Mouse (Mus musculus): Measurements from ENCODE around the gene Bdh2.
A peak's percentile ranks its signal among the peaks of the same experiment; 100 is the strongest.

The Bdh2 gene

GRCm38 (mm10) chr3:135280669-135281415 lies at the start of gene Bdh2:
Gene Bdh2 (plus strand): TSS chr3:135281221.
- peak; percentile 83 to 85 for DNase-seq (ENCODE audit: low spot score in 2 of 2)

DNA sequence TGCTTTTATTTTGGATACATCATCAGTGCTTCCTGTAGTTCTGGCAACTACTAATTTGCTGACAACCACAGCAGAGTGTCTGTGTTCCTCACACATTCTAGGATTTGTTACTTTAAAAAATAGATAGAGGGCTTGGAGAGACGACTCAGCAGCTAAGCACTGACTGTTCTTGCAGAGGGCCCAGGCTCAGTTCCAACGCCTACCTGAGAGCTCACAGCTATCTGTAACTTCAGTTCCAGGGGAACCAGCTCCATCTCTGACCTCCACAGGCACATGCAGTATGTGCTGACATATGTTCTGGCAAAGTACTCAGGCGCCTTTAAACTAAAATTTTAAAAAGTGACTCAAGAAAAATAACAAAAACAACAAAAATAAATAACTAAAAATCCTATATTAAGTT lies 49.0 kb upstream of the Bdh2 start:
- no peak for DNase-seq (ENCODE audit: low spot score in 2 of 2)

DNA sequence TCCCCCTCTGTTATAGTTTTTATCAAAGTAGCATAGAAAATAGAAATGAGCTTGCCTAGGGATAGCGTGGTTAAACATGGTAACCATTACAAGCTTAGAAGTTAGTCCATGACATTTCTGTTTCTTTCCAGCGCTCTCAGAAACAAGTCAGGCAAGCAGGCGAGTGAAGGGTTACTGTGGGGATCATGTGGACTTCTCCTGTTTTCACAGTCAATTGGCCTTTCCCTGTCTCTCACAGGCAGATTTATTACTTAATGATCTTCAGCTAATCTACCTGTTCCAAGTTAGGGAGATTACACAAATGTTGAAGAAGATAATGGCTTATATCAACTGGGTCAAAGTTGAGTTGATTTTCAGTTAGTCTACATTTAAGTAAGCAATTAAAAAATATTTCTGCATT lies 48.6 kb upstream of the Bdh2 start:
- no peak for DNase-seq (ENCODE audit: low spot score in 2 of 2)

- DNase-seq (ENCODE audit: low spot score in 2 of 2) = no peak
Measured at GRCm38 (mm10) chr3:135245733-135246132, 35.3 kb upstream of the Bdh2 start.

DNA sequence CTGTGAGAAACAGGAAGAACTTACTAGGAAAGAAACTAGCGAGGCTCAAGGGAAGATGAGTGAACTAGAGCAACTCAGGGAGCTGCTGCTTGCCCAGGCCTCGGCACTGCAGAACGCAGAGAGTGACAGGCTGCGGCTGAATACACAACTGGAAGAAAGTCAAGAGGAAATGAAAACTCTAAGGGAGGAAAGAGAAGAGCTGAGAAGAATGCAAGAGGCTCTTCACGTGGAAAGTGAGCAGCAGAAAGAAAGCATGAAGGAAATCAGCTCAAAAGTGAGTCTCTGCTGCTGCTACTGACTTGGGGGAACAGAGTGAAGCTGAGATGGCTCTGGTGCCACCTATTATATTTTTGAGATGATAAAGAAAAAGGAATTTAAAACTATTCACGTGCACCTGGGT lies 34.2 kb upstream of the Bdh2 start:
- no peak for DNase-seq (ENCODE audit: low spot score in 2 of 2)

DNA sequence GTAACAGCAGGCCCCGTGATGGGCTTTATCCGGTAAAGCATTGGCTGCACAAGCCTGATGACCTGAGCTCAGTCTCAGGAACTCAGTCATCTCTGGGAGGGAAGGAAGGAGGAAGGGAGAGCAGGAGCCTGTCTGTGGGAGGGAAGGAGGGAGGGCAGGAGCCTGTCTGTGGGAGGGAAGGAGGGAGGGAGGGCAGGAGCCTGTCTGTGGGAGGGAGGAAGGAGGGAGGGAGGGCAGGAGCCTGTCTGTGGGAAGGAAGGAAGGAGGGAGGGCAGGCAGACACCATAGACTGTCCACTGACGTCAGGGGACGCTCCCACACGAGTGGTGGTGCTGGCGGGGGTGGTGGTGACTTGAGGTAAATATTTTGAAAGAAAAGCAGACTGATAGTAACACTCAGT lies 31.9 kb upstream of the Bdh2 start:
- no peak for DNase-seq (ENCODE audit: low spot score in 2 of 2)

DNA sequence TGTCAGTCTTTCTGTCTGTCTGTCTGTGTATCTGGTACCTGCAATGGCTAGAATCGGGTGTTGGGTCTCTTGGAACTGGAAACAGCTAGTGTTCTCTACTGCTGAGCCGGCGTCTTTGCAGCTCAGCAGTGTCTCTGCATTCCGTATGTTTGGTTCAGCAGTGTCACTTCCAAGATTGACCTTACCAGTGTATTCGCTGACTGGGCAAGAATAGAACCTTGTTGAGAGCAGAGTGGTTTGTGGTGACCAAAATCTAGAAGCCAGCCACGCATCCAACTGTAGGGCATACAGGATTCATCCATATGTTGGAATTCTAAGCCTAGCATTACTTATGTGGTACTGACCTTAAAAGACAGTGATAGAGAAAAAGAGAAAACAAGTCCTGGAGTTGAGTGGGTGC lies 29.2 kb upstream of the Bdh2 start:
- DNase-seq (ENCODE audit: low spot score in 2 of 2) = no peak

DNA sequence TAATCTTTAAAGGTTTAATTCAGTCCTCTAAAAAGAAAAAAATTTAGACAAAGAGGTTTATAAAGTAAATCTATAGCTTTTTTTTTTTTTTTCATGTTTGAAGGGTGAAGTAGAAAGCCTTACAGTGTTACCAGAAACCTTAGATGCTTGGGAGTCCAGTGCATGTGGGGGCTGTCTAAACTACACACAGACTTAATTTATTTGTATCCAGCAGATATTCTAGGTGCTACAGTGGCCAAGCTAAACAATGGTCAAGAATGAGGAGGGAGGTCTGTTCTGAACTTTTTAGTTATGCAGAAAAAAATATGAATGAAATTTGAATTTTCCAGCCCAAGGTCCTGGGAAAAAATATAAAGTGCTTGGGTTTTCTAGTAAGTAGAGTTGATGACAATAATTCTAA lies 26.2 kb upstream of the Bdh2 start:
- no peak for DNase-seq (ENCODE audit: low spot score in 2 of 2)

DNA sequence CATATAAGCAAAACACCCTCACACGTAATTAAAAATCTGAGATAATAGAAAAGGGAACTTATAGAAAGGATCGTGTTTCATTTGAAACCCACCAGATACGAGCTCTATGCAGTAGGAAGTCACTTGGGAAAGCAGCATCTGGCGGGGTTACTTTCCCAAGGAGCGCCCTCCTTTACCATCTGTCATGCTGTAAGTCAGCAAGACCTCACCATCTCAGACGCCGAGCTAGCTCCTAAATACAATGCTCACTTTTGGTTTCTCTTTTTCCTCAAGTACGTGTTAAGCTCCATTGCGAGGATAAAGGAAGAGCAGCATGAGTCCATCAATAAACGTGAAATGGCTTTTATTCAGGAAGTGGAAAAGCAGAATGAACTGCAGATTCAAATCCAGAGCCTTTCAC lies 22.1 kb upstream of the Bdh2 start:
- no peak for DNase-seq (ENCODE audit: low spot score in 2 of 2)

DNA sequence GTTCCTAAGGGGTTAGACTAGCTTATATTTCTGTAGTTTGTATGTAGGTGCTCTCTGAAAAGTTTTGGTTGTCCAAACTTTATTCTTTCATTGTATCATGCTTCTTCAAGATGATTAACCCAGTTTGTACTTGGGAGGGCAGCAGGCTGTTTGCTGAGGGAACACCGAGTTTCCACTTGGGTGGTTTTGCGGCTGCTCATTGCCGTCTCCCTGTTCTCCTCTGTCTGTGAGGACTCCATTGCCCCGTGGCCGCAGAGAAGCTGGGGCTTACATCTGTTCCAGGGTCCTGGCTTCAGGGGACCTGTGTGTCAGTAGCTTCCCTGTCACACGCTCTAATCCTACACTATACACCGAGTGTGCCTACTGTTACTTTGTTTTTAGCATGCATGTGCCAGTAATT lies 20.8 kb upstream of the Bdh2 start:
- DNase-seq (ENCODE audit: low spot score in 2 of 2) = no peak

DNA sequence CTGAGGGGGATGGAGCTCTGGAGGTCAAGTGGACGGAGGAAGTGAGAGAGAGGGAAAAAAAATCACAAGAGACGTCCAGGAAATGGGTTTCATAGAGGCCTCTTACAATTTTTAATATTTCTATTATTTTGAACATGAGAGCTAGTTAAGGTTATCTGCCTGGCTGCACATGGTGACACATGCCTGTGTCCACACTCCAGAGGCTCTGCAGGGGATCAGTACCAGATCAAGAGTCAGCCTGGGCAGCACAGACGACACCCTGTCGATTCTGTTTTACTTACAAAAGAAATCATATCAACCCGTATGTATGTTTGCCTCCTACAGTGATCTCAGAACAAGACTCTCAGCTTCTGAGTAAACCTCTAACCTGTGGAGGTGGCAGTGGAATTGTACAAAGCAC lies 12.4 kb upstream of the Bdh2 start:
- no peak for DNase-seq (ENCODE audit: low spot score in 2 of 2)

DNA sequence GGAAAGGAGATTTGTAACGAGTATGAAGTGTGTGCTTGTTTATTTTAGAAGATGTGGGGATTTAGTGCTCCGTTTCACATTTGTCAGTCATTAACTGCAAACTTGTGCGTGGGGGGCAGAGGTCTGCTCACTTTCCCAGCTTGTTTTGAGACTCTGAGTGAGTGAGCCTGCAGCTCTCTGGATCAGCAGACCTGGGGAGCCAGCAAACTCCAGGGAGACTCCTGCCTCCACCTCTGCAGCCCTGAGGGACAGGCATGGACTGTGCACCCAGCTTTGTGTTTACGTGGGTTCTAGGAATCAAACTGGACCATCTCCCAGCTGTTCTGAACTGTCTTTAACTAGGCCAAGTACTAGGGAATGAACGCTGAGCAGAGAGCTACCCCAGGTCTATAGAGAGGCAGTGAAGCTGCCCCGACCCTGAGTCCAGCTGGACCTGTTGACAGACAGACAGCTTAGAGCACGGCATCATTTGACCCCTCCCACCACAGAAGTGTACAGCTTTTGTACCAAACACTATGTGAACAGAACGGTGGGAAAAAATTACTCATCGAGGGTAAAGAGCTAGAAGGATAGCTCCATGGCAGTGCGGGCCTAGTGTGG lies 11.5 kb upstream of the Bdh2 start:
- DNase-seq (ENCODE audit: low spot score in 2 of 2) = no peak

GRCm38 (mm10) chr3:135272627-135273026 lies 8.4 kb upstream of the Bdh2 start:
- DNase-seq (ENCODE audit: low spot score in 2 of 2) = no peak

DNA sequence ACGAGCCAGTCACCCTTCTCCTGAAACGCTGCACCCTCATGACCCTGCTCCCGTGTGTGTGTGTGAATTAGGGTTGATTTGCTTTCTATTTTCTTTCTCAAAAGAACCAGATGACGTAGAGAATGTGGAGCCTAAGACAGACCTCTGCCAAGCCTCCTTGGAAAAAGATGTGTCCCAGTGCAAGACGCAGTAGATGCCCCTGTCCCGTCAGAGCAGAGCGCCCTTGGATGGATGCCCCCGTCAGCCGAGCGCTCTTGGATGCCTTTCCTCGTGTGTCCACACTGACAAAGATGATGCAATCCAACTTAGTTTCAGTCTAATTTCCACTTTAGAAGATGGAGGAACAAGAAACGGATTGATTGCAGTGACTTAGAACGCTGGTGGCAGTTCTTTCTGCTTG lies 8.0 kb upstream of the Bdh2 start:
- DNase-seq (ENCODE audit: low spot score in 2 of 2) = no peak

GRCm38 (mm10) chr3:135280160-135280559 lies 861 bp upstream of the Bdh2 start:
- no peak for DNase-seq (ENCODE audit: low spot score in 2 of 2)

- no peak for DNase-seq (ENCODE audit: low spot score in 2 of 2)
Measured at GRCm38 (mm10) chr3:135281701-135282100, 680 bp downstream of the Bdh2 start.

DNA sequence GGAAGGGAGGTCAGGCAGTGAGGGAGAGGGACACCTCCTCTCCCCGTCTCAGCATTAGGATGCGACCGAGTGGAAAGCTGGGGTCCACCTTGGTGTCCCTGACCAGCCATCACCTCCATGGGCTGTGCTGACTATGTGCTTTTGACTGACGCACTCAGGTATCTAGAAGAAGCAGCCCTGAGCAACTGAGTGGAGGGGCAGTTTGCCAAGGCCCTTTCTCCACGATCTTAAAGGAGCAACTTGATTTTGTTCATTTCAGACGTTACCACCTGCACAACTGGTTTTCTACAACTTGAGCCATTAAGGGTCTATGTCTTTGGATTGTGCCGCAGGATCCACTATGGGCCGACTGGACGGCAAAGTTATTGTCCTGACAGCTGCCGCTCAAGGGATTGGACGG lies 4.2 kb downstream of the Bdh2 start:
- no peak for DNase-seq (ENCODE audit: low spot score in 2 of 2)

DNA sequence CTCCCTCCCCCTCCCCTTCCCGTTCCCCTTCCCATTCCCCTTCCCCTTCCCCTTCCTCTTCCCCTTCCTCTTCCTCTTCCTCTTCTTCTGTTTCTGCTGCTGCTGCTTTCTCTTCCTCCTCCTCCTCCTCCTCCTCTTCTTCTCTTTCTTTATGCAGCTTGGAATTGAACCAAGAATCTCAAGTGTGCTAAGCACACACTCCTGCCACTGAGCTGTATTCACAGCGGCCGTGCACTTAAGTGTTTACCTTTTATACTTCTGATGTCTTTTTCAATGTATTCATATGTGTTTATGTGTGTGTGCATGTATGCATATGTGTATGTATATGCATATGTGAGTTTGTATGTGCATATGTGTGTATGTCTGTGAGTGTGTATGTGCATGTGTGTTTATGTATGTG lies 4.8 kb downstream of the Bdh2 start:
- no peak for DNase-seq (ENCODE audit: low spot score in 2 of 2)

DNA sequence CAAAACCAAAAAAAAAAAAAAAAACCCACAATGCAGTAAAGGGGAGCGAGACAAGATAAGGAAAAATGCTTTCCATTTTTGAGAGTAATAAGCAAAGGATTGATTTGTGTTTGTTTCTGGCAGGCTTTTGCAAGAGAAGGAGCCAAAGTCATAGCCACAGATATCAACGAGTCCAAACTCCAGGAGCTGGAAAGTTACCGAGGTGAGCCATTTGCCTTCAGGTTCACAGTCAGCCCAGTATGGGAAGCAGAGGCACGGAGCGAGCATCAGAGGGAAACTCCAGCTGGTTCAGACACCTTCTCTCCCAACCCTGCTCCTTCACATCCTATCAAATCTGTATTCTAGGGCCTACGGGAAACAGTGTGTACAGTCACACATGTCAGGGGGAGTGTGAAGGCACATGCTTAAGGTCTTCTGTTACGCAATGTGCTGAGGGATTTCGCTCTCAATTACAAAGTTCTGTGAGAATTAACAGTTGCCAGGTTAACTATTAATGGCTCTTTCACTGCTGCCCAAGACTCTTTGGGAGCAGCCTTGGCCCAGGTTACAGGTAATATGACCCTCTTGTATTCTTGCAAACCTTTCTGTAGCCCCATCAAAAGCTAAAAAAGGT lies 7.2 kb downstream of the Bdh2 start:
- no peak for DNase-seq (ENCODE audit: low spot score in 2 of 2)

- no peak for DNase-seq (ENCODE audit: low spot score in 2 of 2)
Measured at GRCm38 (mm10) chr3:135289148-135289547, 8.1 kb downstream of the Bdh2 start.

DNA sequence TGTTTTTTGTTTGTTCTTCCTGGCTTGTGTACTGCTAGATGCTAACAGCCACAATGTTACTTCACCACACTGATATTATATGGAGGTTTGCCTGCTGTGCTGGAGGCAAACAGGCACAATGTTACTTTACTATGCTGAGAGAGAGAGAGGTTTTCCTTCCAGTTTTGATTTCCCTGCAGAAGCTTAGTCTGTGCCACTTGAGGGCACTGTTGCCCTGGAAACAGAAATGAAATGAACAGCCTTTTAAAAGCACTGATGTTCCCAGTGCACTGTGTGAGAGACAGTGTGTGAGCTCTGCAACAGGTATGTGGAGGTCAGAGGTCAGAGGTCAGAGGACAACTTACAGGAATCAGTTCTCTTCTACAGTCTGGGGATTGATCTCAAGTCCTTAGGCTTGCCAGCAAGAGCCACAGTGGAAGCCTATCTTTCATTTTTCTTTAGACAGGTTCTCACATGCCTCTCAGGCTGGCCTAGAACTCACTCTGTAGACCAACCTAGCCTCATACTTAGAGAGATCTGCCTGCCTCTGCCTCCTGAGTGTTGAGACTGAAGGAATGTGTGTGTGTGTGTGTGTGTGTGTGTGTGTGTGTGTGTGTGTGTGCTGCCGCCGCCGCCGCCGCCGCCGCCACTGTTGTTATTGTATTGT lies 9.4 kb downstream of the Bdh2 start:
- peak; percentile 78 to 80 for DNase-seq (ENCODE audit: low spot score in 2 of 2)

GRCm38 (mm10) chr3:135293703-135294102 lies 12.7 kb downstream of the Bdh2 start:
- DNase-seq (ENCODE audit: low spot score in 2 of 2) = peak; percentile 49 to 50

DNA sequence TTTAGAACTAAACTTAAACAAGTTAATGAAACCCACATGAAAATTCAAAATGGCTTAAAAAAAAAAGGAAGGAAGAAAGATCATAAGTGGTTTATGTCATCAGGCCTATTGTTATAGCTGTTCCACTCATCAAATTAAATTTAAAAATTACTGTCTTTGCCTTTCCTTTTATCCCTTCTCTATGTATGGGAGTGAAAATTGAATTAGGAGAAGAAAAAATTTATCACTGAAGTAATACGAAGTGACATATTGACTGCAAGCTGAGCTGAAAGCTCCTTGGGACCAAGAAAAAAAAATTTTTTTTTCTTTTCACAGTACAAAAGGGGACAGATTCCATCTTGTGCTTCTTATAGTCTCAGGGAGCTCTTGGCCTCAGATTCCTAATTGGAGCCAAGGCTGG lies 14.5 kb downstream of the Bdh2 start:
- DNase-seq (ENCODE audit: low spot score in 2 of 2) = no peak

Measured in right cerebral cortex, postnatal 10 days (tissue).